Mouse (Mus musculus): ENCODE data around the gene Gm28230. TPM values are rescaled to one million over a fixed set of nuclear protein-coding genes. Genes with fewer than 3 reads are reported as not detected.

The Gm28230 gene
- polyA plus RNA-seq (2011; ENCODE audit: insufficient read depth, insufficient read length, low replicate concordance, missing spikeins), result not detected in 2 replicates

- Histone ChIP-seq H3K27ac (ENCODE audit: control insufficient read depth, insufficient read depth, low read depth, low read length, poor library complexity) (no peak within 1 kb of the TSS; the same call in 1 of the 2 replicates), H3K4me3 (replicated peaks; ENCODE audit: control insufficient read depth, low read depth, low read length) (no peak within 1 kb of the TSS), H3K4me1 (ENCODE audit: control insufficient read depth, insufficient read depth, low read length) (no peaks in the 10 kb centered on the region)
- WGBS, result 63% methylated on average over 5 of the region's 5 CpGs
- TF ChIP-seq POLR2A (IDR thresholded peaks at IDR 0.05; ENCODE audit: borderline replicate concordance, control insufficient read depth, low read depth, low read length) (no peak), CTCF (IDR thresholded peaks at IDR 0.05; ENCODE audit: control insufficient read depth, insufficient read depth, low read length) (no peak)
Observed at GRCm38 (mm10) chr2:74726551-74726950, at the start of gene Gm28230. Gm28230 (plus strand) TSS chr2:74726728.

- no peak overlapping the region for H3K4me3 ChIP-seq (replicated peaks; ENCODE audit: control insufficient read depth, low read depth, low read length)
- no peaks in the 10 kb centered on the region for H3K4me1 ChIP-seq (ENCODE audit: control insufficient read depth, insufficient read depth, low read length)
- TF ChIP-seq POLR2A (IDR thresholded peaks at IDR 0.05; ENCODE audit: borderline replicate concordance, control insufficient read depth, low read depth, low read length), result no peak
- no peak for TF ChIP-seq CTCF (IDR thresholded peaks at IDR 0.05; ENCODE audit: control insufficient read depth, insufficient read depth, low read length)
- WGBS, result 43% methylated on average over 2 of the region's 2 CpGs
- H3K27ac ChIP-seq (ENCODE audit: control insufficient read depth, insufficient read depth, low read depth, low read length, poor library complexity), result no peak overlapping the region
Observed at GRCm38 (mm10) chr2:74677106-74677505, 49.4 kb upstream of the Gm28230 start.

- no peak for TF ChIP-seq POLR2A (IDR thresholded peaks at IDR 0.05; ENCODE audit: borderline replicate concordance, control insufficient read depth, low read depth, low read length)
- TF ChIP-seq CTCF (IDR thresholded peaks at IDR 0.05; ENCODE audit: control insufficient read depth, insufficient read depth, low read length), result no peak
- Histone ChIP-seq H3K4me1 (ENCODE audit: control insufficient read depth, insufficient read depth, low read length) (no peaks in the 10 kb centered on the region), H3K27ac (ENCODE audit: control insufficient read depth, insufficient read depth, low read depth, low read length, poor library complexity) (no peak within 1 kb of the TSS), H3K4me3 (replicated peaks; ENCODE audit: control insufficient read depth, low read depth, low read length) (no peak within 1 kb of the TSS)
- WGBS, result 5% methylated on average over 15 of the region's 15 CpGs
Observed at GRCm38 (mm10) chr2:74678891-74679595, 47.5 kb upstream of the Gm28230 start, which contains the start of gene Hoxd11. Hoxd11 (plus strand) TSS chr2:74679557.

- Histone ChIP-seq H3K27ac (ENCODE audit: control insufficient read depth, insufficient read depth, low read depth, low read length, poor library complexity) (no peak overlapping the region), H3K4me3 (replicated peaks; ENCODE audit: control insufficient read depth, low read depth, low read length) (no peak overlapping the region), H3K4me1 (ENCODE audit: control insufficient read depth, insufficient read depth, low read length) (no peaks in the 10 kb centered on the region)
- TF ChIP-seq CTCF (IDR thresholded peaks at IDR 0.05; ENCODE audit: control insufficient read depth, insufficient read depth, low read length) (no peak), POLR2A (IDR thresholded peaks at IDR 0.05; ENCODE audit: borderline replicate concordance, control insufficient read depth, low read depth, low read length) (no peak)
- WGBS, result 4% methylated on average over 26 of the region's 26 CpGs
Observed at GRCm38 (mm10) chr2:74679596-74679971, 46.9 kb upstream of the Gm28230 start.

GRCm38 (mm10) chr2:74679980-74680379 is 46.5 kb upstream of the Gm28230 start:
- WGBS, result 2% methylated on average over 23 of the region's 23 CpGs
- H3K4me1 ChIP-seq (ENCODE audit: control insufficient read depth, insufficient read depth, low read length), result no peaks in the 10 kb centered on the region
- H3K27ac ChIP-seq (ENCODE audit: control insufficient read depth, insufficient read depth, low read depth, low read length, poor library complexity), result no peak overlapping the region
- TF ChIP-seq CTCF (IDR thresholded peaks at IDR 0.05; ENCODE audit: control insufficient read depth, insufficient read depth, low read length), result no peak
- no peak for TF ChIP-seq POLR2A (IDR thresholded peaks at IDR 0.05; ENCODE audit: borderline replicate concordance, control insufficient read depth, low read depth, low read length)
- no peak overlapping the region for H3K4me3 ChIP-seq (replicated peaks; ENCODE audit: control insufficient read depth, low read depth, low read length)

GRCm38 (mm10) chr2:74680561-74681398 is 45.7 kb upstream of the Gm28230 start:
- H3K4me3 ChIP-seq (replicated peaks; ENCODE audit: control insufficient read depth, low read depth, low read length), result no peak overlapping the region
- H3K27ac ChIP-seq (ENCODE audit: control insufficient read depth, insufficient read depth, low read depth, low read length, poor library complexity), result no peak overlapping the region
- H3K4me1 ChIP-seq (ENCODE audit: control insufficient read depth, insufficient read depth, low read length), result no peaks in the 10 kb centered on the region
- TF ChIP-seq CTCF (IDR thresholded peaks at IDR 0.05; ENCODE audit: control insufficient read depth, insufficient read depth, low read length) (no peak), POLR2A (IDR thresholded peaks at IDR 0.05; ENCODE audit: borderline replicate concordance, control insufficient read depth, low read depth, low read length) (no peak)
- 7% methylated on average over 21 of the region's 21 CpGs for WGBS

- H3K27ac ChIP-seq (ENCODE audit: control insufficient read depth, insufficient read depth, low read depth, low read length, poor library complexity), result peak overlapping the region; percentile 15; the same call in 1 of the 2 replicates
- no peaks in the 10 kb centered on the region for H3K4me1 ChIP-seq (ENCODE audit: control insufficient read depth, insufficient read depth, low read length)
- no peak overlapping the region for H3K4me3 ChIP-seq (replicated peaks; ENCODE audit: control insufficient read depth, low read depth, low read length)
- TF ChIP-seq CTCF (IDR thresholded peaks at IDR 0.05; ENCODE audit: control insufficient read depth, insufficient read depth, low read length) (no peak), POLR2A (IDR thresholded peaks at IDR 0.05; ENCODE audit: borderline replicate concordance, control insufficient read depth, low read depth, low read length) (no peak)
- 3% methylated on average over 78 of the region's 78 CpGs for WGBS
Observed at GRCm38 (mm10) chr2:74681594-74682531, 44.7 kb upstream of the Gm28230 start.
